Mouse (Mus musculus) intestine, embryonic 14.5 days (tissue): ENCODE data around the gene Etv4. TPM values are rescaled to one million over a fixed set of nuclear protein-coding genes. Genes with fewer than 3 reads are reported as not detected.
A peak's percentile ranks its signal among the peaks of the same experiment; 100 is the strongest.

Experiments
- ATAC-seq: fragments of 200-750 bp; cut with Nextera tagmentation; replicated peaks from 2 replicates; pipeline ENCODE4 v1.8.0; 2017; ENCODE audit warnings: low read depth, moderate number of reproducible peaks, moderate TSS enrichment, moderate library complexity; ENCODE audit not compliant: low FRiP score, low TSS enrichment
- DNase-seq: peaks from one replicate; pipeline ENCODE4 v3.0.0-alpha.2; 2018; ENCODE audit warnings: low spot score
- H3K27ac ChIP-seq: fragments of 300-500 bp; sonication (generic); 2 replicates; pipeline ENCODE4 v1.5.1; 2014; ENCODE audit warnings: low read depth, mild to moderate bottlenecking, control low read depth
- H3K27me3 ChIP-seq: fragments of 300-500 bp; sonication (generic); replicated peaks from 2 replicates; pipeline ENCODE4 v1.6.1; 2014; ENCODE audit warnings: low read length, control low read depth; ENCODE audit not compliant: control insufficient read depth, insufficient read depth
- H3K36me3 ChIP-seq: fragments of 300-500 bp; sonication (generic); 2 replicates; pipeline ENCODE4 v1.6.1; 2014; ENCODE audit warnings: low read length, control low read depth; ENCODE audit not compliant: control insufficient read depth, insufficient read depth
- H3K4me1 ChIP-seq: fragments of 300-500 bp; sonication (generic); replicated peaks from 2 replicates; pipeline ENCODE4 v1.6.1; 2014; ENCODE audit warnings: low read length, control low read depth, mixed read lengths; ENCODE audit not compliant: control insufficient read depth, insufficient read depth
- H3K4me2 ChIP-seq: fragments of 300-500 bp; sonication (generic); 2 replicates; pipeline ENCODE4 v1.6.1; 2014; ENCODE audit warnings: low read length
- H3K4me3 ChIP-seq: fragments of 300-500 bp; sonication (generic); 2 replicates; pipeline ENCODE4 v1.5.1; 2014; ENCODE audit warnings: low read depth, low read length, control low read depth, mixed read lengths
- H3K9ac ChIP-seq: fragments of 300-500 bp; sonication (generic); 2 replicates; pipeline ENCODE4 v1.6.1; 2014; ENCODE audit warnings: mild to moderate bottlenecking, low read length
- H3K9me3 ChIP-seq: fragments of 300-500 bp; sonication (generic); 2 replicates; pipeline ENCODE4 v1.6.1; 2016; ENCODE audit warnings: low read length, control low read depth; ENCODE audit not compliant: control insufficient read depth
- WGBS: fragments of 180-500 bp; shearing (Covaris S2); extraction: QIAGEN DNeasy Blood & Tissue Kit; methylation state at CpG from one replicate; pipeline ENCODE4 v1.1.7; 2014; 5-methylcytosine and 5-hydroxymethylcytosine counted together
- polyA plus RNA-seq: library from polyadenylated mRNA; unstranded; fragments of >200 nt; fragmentation: Nextera tagmentation; extraction: Ambion mirVana; gene quantifications from 2 replicates; pipeline ENCODE4 v1.2.1, GENCODE M21; 2014

Etv4 gene
- polyA plus RNA-seq, 1 experiment from 2014 or later, result 5.5 TPM

- H3K27me3 ChIP-seq, result no peaks in the 10 kb centered on the region
- H3K9ac ChIP-seq, result no peak overlapping the region
- no peak overlapping the region for H3K4me3 ChIP-seq
- no peak overlapping the region for H3K27ac ChIP-seq
- DNase-seq (no peak), ATAC-seq (no peak)
- peaks cover 6% of the 10 kb centered on the region; the same call in 1 of the 2 replicates for H3K4me1 ChIP-seq
- no peak overlapping the region for H3K4me2 ChIP-seq
- H3K9me3 ChIP-seq, result no peaks in the 10 kb centered on the region
- H3K36me3 ChIP-seq, result no peaks in the 10 kb centered on the region
- WGBS, result 38% methylated on average over 8 of the region's 8 CpGs
Measured at GRCm38 (mm10) chr11:101798083-101798482, 12.9 kb upstream of the Etv4 start.

- Histone ChIP-seq H3K4me2 (no peak overlapping the region), H3K9ac (no peak overlapping the region), H3K27ac (no peak overlapping the region), H3K27me3 (no peaks in the 10 kb centered on the region), H3K4me3 (no peak overlapping the region), H3K36me3 (no peaks in the 10 kb centered on the region), H3K9me3 (no peaks in the 10 kb centered on the region), H3K4me1 (peaks cover 6% of the 10 kb centered on the region; the same call in 1 of the 2 replicates)
- WGBS, result 91% methylated on average over 2 of the region's 2 CpGs
- ATAC-seq (no peak), DNase-seq (no peak)
Measured at GRCm38 (mm10) chr11:101797355-101797754, 12.2 kb upstream of the Etv4 start.

GRCm38 (mm10) chr11:101790811-101791526 is 5.8 kb upstream of the Etv4 start:
- Histone ChIP-seq H3K4me2 (peak overlapping the region; percentile 35), H3K9ac (no peak overlapping the region; the same call in 1 of the 2 replicates), H3K4me3 (no peak overlapping the region), H3K36me3 (no peaks in the 10 kb centered on the region), H3K4me1 (peaks cover 19% of the 10 kb centered on the region), H3K27ac (peak overlapping the region; percentile 20), H3K27me3 (peaks cover 28% of the 10 kb centered on the region), H3K9me3 (no peaks in the 10 kb centered on the region)
- DNase-seq (peak; percentile 62), ATAC-seq (peak; percentile 58)
- WGBS, result 26% methylated on average over 19 of the region's 19 CpGs

- ATAC-seq, result no peak
- H3K4me1 ChIP-seq, result peaks cover 36% of the 10 kb centered on the region
- H3K9ac ChIP-seq, result no peak overlapping the region
- no peak overlapping the region for H3K27ac ChIP-seq
- no peaks in the 10 kb centered on the region for H3K36me3 ChIP-seq
- H3K4me2 ChIP-seq, result no peak overlapping the region
- H3K4me3 ChIP-seq, result no peak overlapping the region
- no peaks in the 10 kb centered on the region for H3K9me3 ChIP-seq
- WGBS, result 77% methylated on average over 1 of the region's 1 CpGs
- H3K27me3 ChIP-seq, result peaks cover 56% of the 10 kb centered on the region
- no peak for DNase-seq
Measured at GRCm38 (mm10) chr11:101787432-101787831, 2.3 kb upstream of the Etv4 start.

GRCm38 (mm10) chr11:101786651-101787050 is 1.5 kb upstream of the Etv4 start:
- no peak for DNase-seq
- no peak for ATAC-seq
- H3K4me3 ChIP-seq, result no peak overlapping the region; the same call in 1 of the 2 replicates
- no peak overlapping the region for H3K9ac ChIP-seq
- H3K4me1 ChIP-seq, result peaks cover 34% of the 10 kb centered on the region
- no peaks in the 10 kb centered on the region for H3K9me3 ChIP-seq
- H3K4me2 ChIP-seq, result no peak overlapping the region
- peaks cover 63% of the 10 kb centered on the region for H3K27me3 ChIP-seq
- 64% methylated on average over 7 of the region's 7 CpGs for WGBS
- H3K36me3 ChIP-seq, result no peaks in the 10 kb centered on the region
- H3K27ac ChIP-seq, result no peak overlapping the region

- peaks cover 70% of the 10 kb centered on the region for H3K27me3 ChIP-seq
- peak overlapping the region; percentile 49 for H3K4me3 ChIP-seq
- DNase-seq (no peak), ATAC-seq (no peak)
- no peak overlapping the region for H3K9ac ChIP-seq
- 13% methylated on average over 7 of the region's 7 CpGs for WGBS
- H3K27ac ChIP-seq, result no peak overlapping the region
- H3K4me2 ChIP-seq, result peak overlapping the region; percentile 97
- no peaks in the 10 kb centered on the region for H3K9me3 ChIP-seq
- peaks cover 26% of the 10 kb centered on the region for H3K4me1 ChIP-seq
- no peaks in the 10 kb centered on the region for H3K36me3 ChIP-seq
Measured at GRCm38 (mm10) chr11:101785852-101786205, 658 bp upstream of the Etv4 start.

- Histone ChIP-seq H3K4me3 (peak overlapping the region; percentile 49), H3K4me1 (peaks cover 17% of the 10 kb centered on the region), H3K27ac (peak overlapping the region; percentile 65), H3K9me3 (no peaks in the 10 kb centered on the region), H3K9ac (peak overlapping the region; percentile 55), H3K36me3 (no peaks in the 10 kb centered on the region), H3K27me3 (peaks cover 70% of the 10 kb centered on the region), H3K4me2 (peak overlapping the region; percentile 97)
- under 1% methylated on average over 49 of the region's 67 CpGs for WGBS
- DNase-seq (peak; percentile 70), ATAC-seq (peak; percentile 72)
Measured at GRCm38 (mm10) chr11:101784488-101785142, 556 bp downstream of the Etv4 start.

- no peaks in the 10 kb centered on the region for H3K9me3 ChIP-seq
- H3K27ac ChIP-seq, result peak overlapping the region; percentile 65; the same call in 1 of the 2 replicates
- H3K4me1 ChIP-seq, result peaks cover 17% of the 10 kb centered on the region
- WGBS, result 1% methylated on average over 15 of the region's 19 CpGs
- peaks cover 70% of the 10 kb centered on the region for H3K27me3 ChIP-seq
- H3K4me2 ChIP-seq, result peak overlapping the region; percentile 97
- H3K4me3 ChIP-seq, result peak overlapping the region; percentile 49
- peak overlapping the region; percentile 55 for H3K9ac ChIP-seq
- no peak for DNase-seq
- H3K36me3 ChIP-seq, result no peaks in the 10 kb centered on the region
- ATAC-seq, result no peak
Measured at GRCm38 (mm10) chr11:101784072-101784471, 1.1 kb downstream of the Etv4 start.
